Mouse (Mus musculus) activated CD4-positive, CD25-positive, alpha-beta regulatory T cell, adult 4 months (primary cell): Measurements from ENCODE around the gene Cdh12. TPM values are rescaled to one million over a fixed set of nuclear protein-coding genes. Genes with fewer than 3 reads are reported as not detected.

Source experiments
- ATAC-seq: one replicate; pipeline ENCODE4 v1.8.0; 2017
- polyA plus RNA-seq, 2 experiments: library from polyadenylated mRNA; unstranded; fragments of 100-300 nt; shearing (Covaris generic); gene quantifications; one replicate each; pipeline ENCODE4 v1.2.1; 2017

The Cdh12 gene
- polyA plus RNA-seq, 2 experiments from 2014 or later = 0.13 TPM; not detected in 1

GRCm38 (mm10) chr15:21393080-21393479, 944.0 kb downstream of the Cdh12 start:
- no peak for ATAC-seq

GRCm38 (mm10) chr15:21405196-21405595, 956.1 kb downstream of the Cdh12 start:
- no peak for ATAC-seq

GRCm38 (mm10) chr15:21407324-21408044, 958.4 kb downstream of the Cdh12 start:
- ATAC-seq = no peak

DNA sequence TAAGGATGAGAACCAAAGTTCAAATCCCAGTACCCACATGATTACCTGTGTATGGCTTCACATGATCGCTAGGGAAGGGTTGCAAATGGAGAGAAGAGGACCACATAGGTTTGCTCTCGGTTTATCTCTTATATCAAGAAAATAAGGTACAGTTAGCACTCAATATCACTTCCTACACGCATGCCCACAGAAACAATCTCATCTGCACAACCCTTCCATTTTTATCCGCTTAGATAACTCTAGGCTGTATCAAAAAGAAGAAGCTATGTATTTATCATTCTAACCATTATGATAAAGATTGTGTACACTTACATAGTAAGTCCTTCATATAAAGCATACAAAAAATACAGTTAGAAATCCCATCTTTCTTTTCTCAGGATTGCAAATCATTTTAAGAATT, 988.3 kb downstream of the Cdh12 start:
- ATAC-seq = no peak

- ATAC-seq = no peak
Measured at GRCm38 (mm10) chr15:21437924-21438323, 988.9 kb downstream of the Cdh12 start.

- no peak for ATAC-seq
Measured at GRCm38 (mm10) chr15:21458098-21458497, 1009.0 kb downstream of the Cdh12 start.

DNA sequence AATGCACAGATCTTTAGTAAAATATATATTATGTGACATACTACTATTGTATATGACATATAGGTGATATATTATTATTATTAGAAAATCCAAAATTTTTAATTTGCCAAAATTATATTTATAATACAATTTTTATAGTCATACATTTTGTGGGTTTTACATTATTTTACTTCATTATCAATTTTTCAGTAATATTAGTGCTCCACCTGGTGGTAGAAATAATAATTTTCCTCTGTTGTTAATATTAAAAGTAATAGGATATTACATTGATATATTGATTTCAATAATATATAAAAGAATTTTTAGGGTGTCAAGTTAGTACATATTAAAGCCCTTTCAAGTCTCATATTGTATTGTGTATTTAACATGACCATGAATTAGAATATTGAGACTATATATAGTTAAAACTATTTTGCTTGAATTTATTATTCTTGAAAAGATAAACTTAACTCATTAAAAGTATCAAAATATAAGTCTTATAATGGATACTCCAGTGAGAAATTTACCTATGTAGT, 1070.3 kb downstream of the Cdh12 start:
- ATAC-seq = no peak

DNA sequence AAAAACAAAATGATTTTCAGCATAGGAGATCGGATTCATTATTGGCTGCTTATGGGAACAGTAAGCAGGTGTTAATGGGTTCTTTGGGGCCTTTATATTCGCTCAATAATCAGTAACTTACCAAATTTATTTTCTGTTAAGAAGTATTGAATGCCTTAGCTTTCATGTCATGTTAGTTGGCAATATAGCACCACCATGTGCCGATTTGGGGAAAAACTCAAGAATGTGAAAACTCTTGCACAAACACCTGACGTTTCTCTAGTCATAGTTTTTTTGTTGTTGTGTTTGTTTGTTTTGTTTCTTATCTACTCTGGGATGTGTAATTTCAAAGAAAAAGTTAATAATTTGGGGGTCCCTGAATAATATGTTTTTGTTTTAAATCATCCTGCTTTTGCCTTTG, 1081.7 kb downstream of the Cdh12 start:
- ATAC-seq = no peak

GRCm38 (mm10) chr15:21536909-21537308, 1087.8 kb downstream of the Cdh12 start:
- ATAC-seq = no peak

GRCm38 (mm10) chr15:21544786-21545185, 1095.7 kb downstream of the Cdh12 start:
- ATAC-seq = no peak

- no peak for ATAC-seq
Measured at GRCm38 (mm10) chr15:21555981-21556380, 1106.9 kb downstream of the Cdh12 start.

DNA sequence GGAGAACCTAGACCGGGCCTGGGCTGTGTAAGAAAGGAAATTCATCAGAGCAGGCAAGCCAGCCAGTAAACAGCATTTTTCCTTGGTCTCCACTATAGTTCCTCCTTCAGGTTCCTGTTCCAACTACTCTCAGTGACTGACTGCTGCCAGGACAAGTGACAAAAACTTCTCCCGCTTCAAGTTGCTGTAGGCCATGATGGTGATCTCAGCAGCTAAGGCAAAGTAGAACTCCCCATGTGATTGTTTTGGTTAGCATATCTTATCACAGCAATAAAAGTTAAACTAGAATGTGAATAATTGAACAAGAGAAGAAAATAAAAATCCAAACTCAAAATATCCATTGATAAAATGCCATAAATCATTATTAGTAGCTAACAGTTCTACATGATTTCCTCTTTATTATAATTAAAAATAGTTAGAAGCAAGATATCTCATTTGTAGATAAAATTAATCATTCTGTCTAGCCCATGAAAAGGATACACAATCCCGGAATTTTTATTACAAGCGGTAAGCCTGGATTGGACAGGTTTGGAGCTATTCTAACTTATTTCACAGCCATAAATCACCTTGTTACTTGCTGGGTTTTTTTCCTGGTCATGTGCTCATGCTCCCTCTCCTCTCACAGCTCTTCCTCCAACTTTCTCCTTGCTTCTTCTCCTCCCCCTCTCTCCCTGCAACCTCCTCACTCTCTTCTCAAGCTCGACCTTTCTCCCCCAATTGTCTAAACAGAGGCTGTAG, 1117.4 kb downstream of the Cdh12 start:
- no peak for ATAC-seq

GRCm38 (mm10) chr15:21604510-21604909, 1155.4 kb downstream of the Cdh12 start:
- ATAC-seq = no peak

Other genes starting within 250 kb of the Cdh12 start
- gene Acot10, start 217.5 kb downstream of the Cdh12 start, polyA plus RNA-seq = under 1 TPM in 1 of 2 experiments, not detected in 1; 0.87 TPM